Comparison of ENCODE assay signal across 8 mouse cellular contexts in genomic region chr9:106421865-106422160, GRCm38 (mm10). TPM values are rescaled to one million over a fixed set of nuclear protein-coding genes. Genes with fewer than 3 reads are reported as not detected.
DNase-seq lines count a peak whose midpoint lies in the region; ATAC-seq and TF ChIP-seq lines count a peak whose summit lies in the region.

No protein-coding gene starts in this region.

- no peak overlapping the region for H3K9ac ChIP-seq in MEL (ENCODE audit: control insufficient read depth, low read depth, low read length, poor library complexity, severe bottlenecking)
- H3K9ac ChIP-seq in lung, embryonic 15.5 days, result no peak overlapping the region

- H3K27me3 ChIP-seq in MEL (ENCODE audit: control insufficient read depth in 1 of 2, insufficient read depth in 2 of 2, low read length in 2 of 2), result no peaks in the 10 kb centered on the region; a peak in 1 of 4 replicates
- 0 out of 2 replicates have a peak, but pooled peaks cover 3% of the 10 kb centered on the region for H3K27me3 ChIP-seq in lung, embryonic 15.5 days

- ATAC-seq in hematopoietic stem cell, adult 5-6 weeks (replicated peaks in 1 of 2; ENCODE audit: insufficient read depth in 1 of 2, low FRiP score in 2 of 2, low TSS enrichment in 1 of 2, low read depth in 1 of 2, poor library complexity in 2 of 2, severe bottlenecking in 2 of 2), result peak; percentile 58 to 83
- peak; percentile 69 for ATAC-seq in lung, embryonic 15.5 days (ENCODE audit: borderline replicate concordance, extremely low read depth, low FRiP score, low TSS enrichment)

- no peak for TF ChIP-seq EP300 in MEL (IDR thresholded peaks at IDR 0.05; ENCODE audit: low read depth in 1 of 2, low read length in 2 of 2)

- TF ChIP-seq POLR2A in MEL (IDR thresholded peaks at IDR 0.05; ENCODE audit: control insufficient read depth in 1 of 2, insufficient read depth in 1 of 2, low read depth in 1 of 2, low read length in 2 of 2, poor library complexity in 1 of 2), result no peak

- 0% methylated on average over 3 of the region's 3 CpGs for WGBS in lung, embryonic 15.5 days

- peaks cover 0 to 2% of the 10 kb centered on the region in 2 experiments; a peak in 2 of 4 replicates for H3K36me3 ChIP-seq in MEL (ENCODE audit: control insufficient read depth in 1 of 2, insufficient read depth in 2 of 2, low read length in 2 of 2)
- no peaks in the 10 kb centered on the region for H3K36me3 ChIP-seq in lung, embryonic 15.5 days

- peak; percentile 90 for DNase-seq in MEL (ENCODE audit: low read depth, low spot score)
- peak; percentile 86 to 88 for DNase-seq in cerebellum, adult 18-20 months
- DNase-seq in forelimb bud, embryonic 11.5 days (ENCODE audit: low read depth, low spot score), result peak; percentile 97
- DNase-seq in layer of hippocampus, adult 8-10 months (ENCODE audit: low spot score in 2 of 2), result peak; percentile 79 to 91
- peak; percentile 72 for DNase-seq in ovary, postnatal 10 days (ENCODE audit: low spot score)
- DNase-seq in thymus, postnatal 10 days (ENCODE audit: low spot score in 2 of 2), result peak; percentile 66 to 87

- peak; percentile 91 for TF ChIP-seq RAD21 in MEL (IDR thresholded peaks at IDR 0.05; ENCODE audit: low read depth, low read length)

- H3K4me1 ChIP-seq in MEL (ENCODE audit: control insufficient read depth in 1 of 2, insufficient read depth in 2 of 2, low read length in 2 of 2), result peaks cover 0 to 23% of the 10 kb centered on the region in 2 experiments; a peak in 2 of 4 replicates
- H3K4me1 ChIP-seq in lung, embryonic 15.5 days, result peaks cover 32% of the 10 kb centered on the region

- H3K27ac ChIP-seq in MEL (ENCODE audit: control insufficient read depth, low read depth, low read length), result no peak overlapping the region
- no peak overlapping the region for H3K27ac ChIP-seq in lung, embryonic 15.5 days

- H3K4me3 ChIP-seq in MEL (ENCODE audit: control insufficient read depth in 1 of 2, insufficient read depth in 1 of 2, low read depth in 2 of 2, low read length in 2 of 2), result 0 out of 4 replicates have a peak overlapping the region, but pooled peaks of 1 of the 2 experiments have one; percentile 6
- H3K4me3 ChIP-seq in lung, embryonic 15.5 days, result no peak overlapping the region

- peak overlapping the region; percentile 44 for H3K4me2 ChIP-seq in lung, embryonic 15.5 days

- H3K9me3 ChIP-seq in MEL (replicated peaks; ENCODE audit: insufficient read depth, low read length), result no peaks in the 10 kb centered on the region
- no peaks in the 10 kb centered on the region for H3K9me3 ChIP-seq in lung, embryonic 15.5 days

- H3K79me2 ChIP-seq in MEL (ENCODE audit: control insufficient read depth, insufficient read depth, low read length, poor library complexity), result no peaks in the 10 kb centered on the region

- peak; percentile 85 to 88 (median 86) for TF ChIP-seq CTCF in MEL (IDR thresholded peaks at IDR 0.05 in 2 of 3, conservative IDR thresholded peaks at IDR 0.05 in 1 of 3; ENCODE audit: control insufficient read depth in 1 of 3, insufficient read depth in 1 of 3, low read depth in 2 of 3, low read length in 3 of 3, poor library complexity in 1 of 3, severe bottlenecking in 1 of 3)

TF ChIP-seq in MEL, 35 proteins besides CTCF, POLR2A, EP300 and RAD21 (continues in another document):
- TF ChIP-seq CHD1 (IDR thresholded peaks at IDR 0.05; ENCODE audit: low read depth, low read length) (no peak), KAT2A (conservative IDR thresholded peaks at IDR 0.05; ENCODE audit: low read depth, low read length) (no peak), NRF1 (IDR thresholded peaks at IDR 0.05; ENCODE audit: insufficient read depth, low read depth, low read length, poor library complexity, severe bottlenecking) (no peak), TAL1 (IDR thresholded peaks at IDR 0.05; ENCODE audit: low read length) (no peak), BHLHE40 (IDR thresholded peaks at IDR 0.05; ENCODE audit: borderline replicate concordance, low read depth, low read length) (no peak), POLR2AphosphoS5 (IDR thresholded peaks at IDR 0.05; ENCODE audit: borderline replicate concordance, low read depth, low read length) (no peak), RCOR1 (IDR thresholded peaks at IDR 0.05; ENCODE audit: low read depth, low read length) (no peak), MAX (IDR thresholded peaks at IDR 0.05; ENCODE audit: low read length) (peak; percentile 94), JUND (IDR thresholded peaks at IDR 0.05; ENCODE audit: low read depth, low read length) (no peak), E2F4 (IDR thresholded peaks at IDR 0.05; ENCODE audit: borderline replicate concordance, low read depth, low read length) (no peak), ZMIZ1 (IDR thresholded peaks at IDR 0.05; ENCODE audit: low read depth, low read length) (no peak), MAZ (IDR thresholded peaks at IDR 0.05; ENCODE audit: low read depth, low read length) (no peak), TBP (IDR thresholded peaks at IDR 0.05; ENCODE audit: low read depth, low read length) (no peak), MXI1 (IDR thresholded peaks at IDR 0.05; ENCODE audit: low read depth, low read length) (peak; percentile 67; the same call in 1 of the 2 replicates), SIN3A (IDR thresholded peaks at IDR 0.05; ENCODE audit: low read length) (peak; percentile 49; the same call in 1 of the 2 replicates), MEF2A (IDR thresholded peaks at IDR 0.05; ENCODE audit: extremely low read depth, insufficient replicate concordance, low read depth, low read length, poor library complexity, severe bottlenecking) (no peak), USF2 (IDR thresholded peaks at IDR 0.05; ENCODE audit: borderline replicate concordance in 1 of 2, insufficient read depth in 1 of 2, low read depth in 1 of 2, low read length in 2 of 2) (no peak), GABPA (IDR thresholded peaks at IDR 0.05; ENCODE audit: low read depth, low read length) (no peak), POLR2AphosphoS2 (IDR thresholded peaks at IDR 0.05; ENCODE audit: low read length) (no peak), UBTF (IDR thresholded peaks at IDR 0.05; ENCODE audit: borderline replicate concordance, insufficient read depth, low read depth, low read length) (no peak), ELF1 (IDR thresholded peaks at IDR 0.05; ENCODE audit: low read depth, low read length) (no peak), NELFE (IDR thresholded peaks at IDR 0.05; ENCODE audit: low read depth, low read length) (no peak), MAFK (IDR thresholded peaks at IDR 0.05; ENCODE audit: borderline replicate concordance, low read depth, low read length) (no peak), HCFC1 (IDR thresholded peaks at IDR 0.05; ENCODE audit: low read depth, low read length) (no peak), ZC3H11A (IDR thresholded peaks at IDR 0.05; ENCODE audit: low read depth, low read length) (peak; percentile 83), MYC (IDR thresholded peaks at IDR 0.05; ENCODE audit: low read depth, low read length) (peak; percentile 97), TCF12 (IDR thresholded peaks at IDR 0.05; ENCODE audit: low read depth, low read length) (no peak), SMC3 (IDR thresholded peaks at IDR 0.05; ENCODE audit: low read depth, low read length) (peak; percentile 84), ZKSCAN1 (IDR thresholded peaks at IDR 0.05; ENCODE audit: low read depth, low read length) (no peak), ETS1 (IDR thresholded peaks at IDR 0.05; ENCODE audit: low read depth, low read length) (no peak), ZNF384 (IDR thresholded peaks at IDR 0.05; ENCODE audit: low read depth, low read length) (no peak), MYB (IDR thresholded peaks at IDR 0.05; ENCODE audit: low read depth, low read length) (no peak)

RNA-seq across cellular contexts. Expression of gene Rpl29, which starts 7.4 kb away (rescaled TPM):
- 49.4 and 60.8 TPM in 2 replicates for total RNA-seq in MEL (2012; rRNA removed)
- 100 to 1,000 TPM in 1 of 2 experiments, not detected in 1; 761 TPM for polyA plus RNA-seq in MEL (2012; ENCODE audit: insufficient read depth in 1 of 2, insufficient read length in 2 of 2, low read depth in 1 of 2, low replicate concordance in 2 of 2, missing spikeins in 1 of 2)
- total RNA-seq in hematopoietic stem cell, adult 5-6 weeks (2017), result 1,352 and 1,409 TPM in 2 replicates
- total RNA-seq in layer of hippocampus, adult 8-10 months (2022), result 100 to 1,000 TPM; 250 to 295 (median 266) TPM
- polyA plus RNA-seq in lung, embryonic 15.5 days (2015; fragmentation: Nextera tagmentation; extraction: Ambion mirVana), result 988 and 1,033 TPM in 2 replicates

RNA-seq across cellular contexts. Expression of gene Acy1, which starts 16.3 kb away (rescaled TPM):
- 38.7 and 40.9 TPM in 2 replicates for total RNA-seq in MEL (2012; rRNA removed)
- polyA plus RNA-seq in MEL (2012; ENCODE audit: insufficient read depth in 1 of 2, insufficient read length in 2 of 2, low read depth in 1 of 2, low replicate concordance in 2 of 2, missing spikeins in 1 of 2), result 10 to 100 TPM in 1 of 2 experiments, not detected in 1; 61.5 TPM
- 16.5 and 26.3 TPM in 2 replicates for total RNA-seq in hematopoietic stem cell, adult 5-6 weeks (2017)
- 10 to 100 TPM; 14.0 to 21.3 (median 15.0) TPM for total RNA-seq in layer of hippocampus, adult 8-10 months (2022)
- polyA plus RNA-seq in lung, embryonic 15.5 days (2015; fragmentation: Nextera tagmentation; extraction: Ambion mirVana), result 31.6 and 32.6 TPM in 2 replicates

RNA-seq across cellular contexts. Expression of gene Abhd14b, which starts 25.4 kb away (rescaled TPM):
- 2.7 and 3.4 TPM in 2 replicates for total RNA-seq in MEL (2012; rRNA removed)
- 1 to 10 TPM in 1 of 2 experiments, not detected in 1; 6.5 TPM for polyA plus RNA-seq in MEL (2012; ENCODE audit: insufficient read depth in 1 of 2, insufficient read length in 2 of 2, low read depth in 1 of 2, low replicate concordance in 2 of 2, missing spikeins in 1 of 2)
- total RNA-seq in hematopoietic stem cell, adult 5-6 weeks (2017), result 19.0 and 20.3 TPM in 2 replicates
- total RNA-seq in layer of hippocampus, adult 8-10 months (2022), result 10 to 100 TPM; 14.7 to 17.7 (median 17.0) TPM
- 12.8 and 15.3 TPM in 2 replicates for polyA plus RNA-seq in lung, embryonic 15.5 days (2015; fragmentation: Nextera tagmentation; extraction: Ambion mirVana)

RNA-seq across cellular contexts. Expression of gene Abhd14a, which starts 25.7 kb away (rescaled TPM):
- 22.8 and 25.1 TPM in 2 replicates for total RNA-seq in MEL (2012; rRNA removed)
- polyA plus RNA-seq in MEL (2012; ENCODE audit: insufficient read depth in 1 of 2, insufficient read length in 2 of 2, low read depth in 1 of 2, low replicate concordance in 2 of 2, missing spikeins in 1 of 2), result 10 to 100 TPM in 1 of 2 experiments, not detected in 1; 48.7 TPM
- total RNA-seq in hematopoietic stem cell, adult 5-6 weeks (2017), result 22.5 and 32.4 TPM in 2 replicates
- 10 to 100 TPM; 35.6 to 44.4 (median 40.2) TPM for total RNA-seq in layer of hippocampus, adult 8-10 months (2022)
- 52.5 and 53.2 TPM in 2 replicates for polyA plus RNA-seq in lung, embryonic 15.5 days (2015; fragmentation: Nextera tagmentation; extraction: Ambion mirVana)

RNA-seq across cellular contexts. Expression of gene Pcbp4, which starts 31.3 kb away (rescaled TPM):
- 7.7 and 9.2 TPM in 2 replicates for total RNA-seq in MEL (2012; rRNA removed)
- polyA plus RNA-seq in MEL (2012; ENCODE audit: insufficient read depth in 1 of 2, insufficient read length in 2 of 2, low read depth in 1 of 2, low replicate concordance in 2 of 2, missing spikeins in 1 of 2), result 10 to 100 TPM in 1 of 2 experiments, not detected in 1; 36.6 TPM
- 2.1 and 3.3 TPM in 2 replicates for total RNA-seq in hematopoietic stem cell, adult 5-6 weeks (2017)
- total RNA-seq in layer of hippocampus, adult 8-10 months (2022), result 100 to 1,000 TPM; 186 to 215 (median 199) TPM
- 80.6 and 87.8 TPM in 2 replicates for polyA plus RNA-seq in lung, embryonic 15.5 days (2015; fragmentation: Nextera tagmentation; extraction: Ambion mirVana)
